Mouse (Mus musculus) cortical plate, adult 2 months (tissue): ENCODE results near the gene Bcas3.

Experiments used
- CTCF ChIP-seq: fragments of 200-500 bp; IDR thresholded peaks from 2 replicates; pipeline ENCODE4 v1.5.1; 2011; ENCODE audit warnings: mild to moderate bottlenecking, control low read depth, low read length; ENCODE audit not compliant: insufficient read depth; ENCODE audit errors: extremely low read depth
- POLR2A ChIP-seq: fragments of 200-500 bp; IDR thresholded peaks from 2 replicates; pipeline ENCODE4 v1.6.1; 2011; ENCODE audit warnings: mild to moderate bottlenecking, low read length, control low read depth; ENCODE audit not compliant: insufficient read depth; ENCODE audit errors: extremely low read depth

DNA sequence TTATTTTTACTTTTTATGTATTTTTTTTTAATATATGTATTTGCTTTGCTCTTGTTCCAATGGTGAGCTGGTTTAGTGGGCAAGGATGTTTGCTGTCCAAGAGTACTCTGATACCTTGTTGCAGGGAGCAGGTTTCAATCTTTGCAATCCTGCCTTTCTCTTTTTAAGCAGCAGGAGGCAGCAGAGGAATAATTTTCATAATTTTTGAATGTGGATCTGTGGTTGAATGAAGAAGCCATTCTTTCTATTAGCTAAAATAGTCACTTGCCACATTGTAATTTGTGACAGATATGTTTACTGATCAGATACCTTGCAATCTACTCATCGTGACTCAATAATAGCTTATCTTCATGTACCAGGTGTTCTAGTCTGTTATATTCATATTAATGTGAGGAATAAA, 116.6 kb downstream of the Bcas3 start:
- TF ChIP-seq CTCF (peak; percentile 52; the same call in 1 of the 2 replicates), POLR2A (no peak)
